Mouse (Mus musculus): ENCODE measurements around the gene Shoc2.

Gene Shoc2

DNA sequence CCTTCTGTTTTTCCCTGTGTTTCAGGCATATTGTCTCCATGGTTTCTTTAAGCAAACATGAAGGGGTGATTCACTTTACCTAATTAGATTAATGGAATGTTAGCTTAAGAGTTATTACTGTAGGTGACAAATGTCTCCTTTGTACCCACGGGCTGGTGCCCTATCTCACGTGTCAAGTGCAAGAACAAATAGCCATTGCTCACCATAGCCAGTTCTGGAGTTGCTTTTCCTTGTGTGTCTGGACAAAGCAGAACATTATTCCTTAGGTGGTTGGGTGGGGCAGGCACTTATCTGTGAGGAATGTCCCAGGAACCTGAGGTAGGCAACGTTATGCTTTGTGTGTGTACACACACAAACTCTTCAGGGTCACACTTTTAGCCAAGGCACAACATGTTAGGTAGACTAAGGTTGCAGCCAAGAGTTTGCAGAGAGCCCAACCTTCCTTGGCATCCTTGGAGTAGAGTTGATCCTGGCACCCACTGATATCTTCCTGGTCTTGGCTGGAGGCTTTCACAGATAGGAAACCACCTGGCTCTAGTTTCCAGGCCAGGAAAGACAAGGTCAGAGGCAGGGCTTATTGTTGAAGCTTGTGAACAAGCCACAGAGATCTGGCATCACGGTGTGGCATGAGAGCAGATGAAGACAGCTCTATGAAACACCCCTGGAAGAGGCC lies 96.4 kb downstream of the Shoc2 start:
- DNase-seq, result peak in 1 of 2 experiments; percentile 52

- DNase-seq, result peak in 1 of 2 experiments; percentile 9
These were observed 96.9 kb downstream of the Shoc2 start for GRCm38 (mm10) chr19:54041029-54041367.

DNA sequence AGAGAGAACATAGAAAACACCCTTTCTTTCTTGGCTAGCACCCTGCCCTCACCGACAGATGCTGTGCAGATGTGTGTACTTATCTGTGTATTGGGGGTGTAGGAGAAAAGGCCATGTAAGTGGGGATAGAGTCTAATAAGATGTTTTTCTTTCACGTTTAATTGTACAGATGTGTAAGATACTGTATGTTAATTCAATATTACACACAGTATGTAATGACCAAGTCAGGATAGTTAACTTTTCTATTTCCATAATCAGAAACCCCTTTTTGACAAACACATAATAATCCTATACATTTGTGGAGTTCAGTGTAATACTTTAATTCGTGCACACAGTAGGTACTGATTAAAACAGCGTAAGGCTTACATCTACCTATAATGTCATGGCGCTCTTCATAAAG lies 99.7 kb downstream of the Shoc2 start, which contains the start of gene Adra2a:
TSS of gene Adra2a (plus strand) at position 301 of the 400 bp plus-strand sequence.
- no peak for DNase-seq

- DNase-seq, result peak; percentile 26 to 36
These were observed 100.6 kb downstream of the Shoc2 start for GRCm38 (mm10) chr19:54044507-54045371.

GRCm38 (mm10) chr19:54045412-54045811 lies 101.3 kb downstream of the Shoc2 start:
- DNase-seq, result peak in 1 of 2 experiments; percentile 6

DNA sequence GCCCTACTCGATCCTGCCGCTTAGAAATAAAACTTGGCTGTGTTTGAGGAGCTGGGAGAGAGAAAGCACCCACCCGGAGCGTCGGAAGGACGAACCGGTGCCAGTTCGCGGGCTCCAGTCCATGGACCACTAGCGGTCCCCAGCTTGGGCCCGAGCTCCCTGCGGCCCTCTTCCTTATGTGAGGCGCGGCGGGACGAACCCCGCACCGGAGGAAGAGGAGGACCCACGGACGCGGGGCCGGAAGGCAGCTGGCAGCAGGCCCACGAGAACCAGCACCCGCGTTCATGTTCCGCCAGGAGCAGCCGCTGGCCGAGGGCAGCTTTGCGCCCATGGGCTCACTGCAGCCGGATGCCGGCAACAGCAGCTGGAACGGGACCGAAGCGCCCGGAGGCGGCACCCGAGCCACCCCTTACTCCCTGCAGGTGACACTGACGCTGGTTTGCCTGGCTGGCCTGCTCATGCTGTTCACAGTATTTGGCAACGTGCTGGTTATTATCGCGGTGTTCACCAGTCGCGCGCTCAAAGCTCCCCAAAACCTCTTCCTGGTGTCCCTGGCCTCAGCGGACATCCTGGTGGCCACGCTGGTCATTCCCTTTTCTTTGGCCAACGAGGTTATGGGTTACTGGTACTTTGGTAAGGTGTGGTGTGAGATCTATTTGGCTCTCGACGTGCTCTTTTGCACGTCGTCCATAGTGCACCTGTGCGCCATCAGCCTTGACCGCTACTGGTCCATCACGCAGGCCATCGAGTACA lies 102.0 kb downstream of the Shoc2 start:
- no peak for DNase-seq

DNA sequence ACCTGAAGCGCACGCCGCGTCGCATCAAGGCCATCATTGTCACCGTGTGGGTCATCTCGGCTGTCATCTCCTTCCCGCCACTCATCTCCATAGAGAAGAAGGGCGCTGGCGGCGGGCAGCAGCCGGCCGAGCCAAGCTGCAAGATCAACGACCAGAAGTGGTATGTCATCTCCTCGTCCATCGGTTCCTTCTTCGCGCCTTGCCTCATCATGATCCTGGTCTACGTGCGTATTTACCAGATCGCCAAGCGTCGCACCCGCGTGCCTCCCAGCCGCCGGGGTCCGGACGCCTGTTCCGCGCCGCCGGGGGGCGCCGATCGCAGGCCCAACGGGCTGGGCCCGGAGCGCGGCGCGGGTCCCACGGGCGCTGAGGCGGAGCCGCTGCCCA lies 102.6 kb downstream of the Shoc2 start:
- no peak for DNase-seq

- no peak for DNase-seq
These were observed 103.4 kb downstream of the Shoc2 start for GRCm38 (mm10) chr19:54047386-54048050.

GRCm38 (mm10) chr19:54048161-54048885 lies 104.2 kb downstream of the Shoc2 start:
- peak in 1 of 2 experiments; percentile 17 for DNase-seq

DNA sequence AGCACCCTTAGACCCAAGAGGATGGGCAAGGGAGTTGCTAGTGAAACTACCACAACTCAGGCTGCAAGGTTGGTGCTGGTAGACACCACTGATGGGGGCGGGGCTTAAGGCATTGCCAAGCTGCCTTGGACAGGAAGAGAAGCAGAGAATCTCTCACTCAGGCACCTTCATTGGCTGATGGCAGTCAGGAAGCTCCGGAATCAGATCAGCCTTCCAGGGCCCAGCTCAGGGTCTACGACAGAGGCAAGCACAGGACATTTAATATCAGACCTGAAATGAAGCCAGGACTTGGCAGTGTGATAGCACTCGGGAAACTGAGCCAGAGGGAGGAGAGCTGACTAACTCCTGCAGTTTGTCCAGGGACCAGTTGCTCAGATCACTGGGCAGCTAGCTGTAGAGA lies 107.5 kb downstream of the Shoc2 start:
- DNase-seq, result no peak

DNA sequence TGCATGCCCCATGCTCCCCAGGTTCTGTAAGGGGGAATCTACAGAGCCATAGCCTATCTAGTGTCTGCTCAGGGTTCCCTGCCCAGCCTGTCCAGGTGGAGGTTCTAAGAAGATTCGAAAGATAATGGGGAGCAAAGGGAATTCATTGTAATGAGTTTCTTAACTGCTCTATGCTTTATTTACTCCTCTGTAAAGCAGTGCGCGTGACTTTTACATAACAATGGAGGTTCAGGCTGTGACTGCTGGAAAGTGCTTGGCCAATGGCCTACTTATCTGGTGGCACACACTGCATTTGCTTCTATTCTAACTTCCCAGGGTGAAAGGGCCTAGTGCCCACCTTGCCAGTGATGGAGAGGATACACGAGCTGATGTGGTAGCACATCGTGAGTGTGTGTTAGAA lies 111.7 kb downstream of the Shoc2 start:
- no peak for DNase-seq

DNA sequence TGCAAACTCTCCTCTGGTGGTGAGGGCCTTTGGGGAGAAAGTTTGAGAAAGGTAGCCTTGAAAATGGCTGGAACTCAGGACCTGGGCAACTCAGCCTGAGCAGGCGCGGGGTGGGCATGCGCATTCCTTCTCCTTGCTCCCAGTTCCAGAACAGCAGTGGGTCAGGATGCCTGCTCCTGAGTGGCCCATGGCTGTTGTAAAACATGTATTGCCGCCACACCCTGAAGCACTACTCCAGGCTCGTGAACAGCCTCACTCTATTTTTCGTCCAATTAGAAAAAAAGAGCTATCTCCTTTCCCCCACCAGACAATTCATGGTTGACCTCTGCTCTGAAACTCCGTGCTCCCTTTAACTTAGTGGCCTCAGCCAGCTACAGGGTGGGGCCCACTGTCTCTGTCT lies 124.3 kb downstream of the Shoc2 start:
- no peak for DNase-seq

GRCm38 (mm10) chr19:54070521-54070920 lies 126.4 kb downstream of the Shoc2 start:
- peak; percentile 59 to 71 for DNase-seq

DNA sequence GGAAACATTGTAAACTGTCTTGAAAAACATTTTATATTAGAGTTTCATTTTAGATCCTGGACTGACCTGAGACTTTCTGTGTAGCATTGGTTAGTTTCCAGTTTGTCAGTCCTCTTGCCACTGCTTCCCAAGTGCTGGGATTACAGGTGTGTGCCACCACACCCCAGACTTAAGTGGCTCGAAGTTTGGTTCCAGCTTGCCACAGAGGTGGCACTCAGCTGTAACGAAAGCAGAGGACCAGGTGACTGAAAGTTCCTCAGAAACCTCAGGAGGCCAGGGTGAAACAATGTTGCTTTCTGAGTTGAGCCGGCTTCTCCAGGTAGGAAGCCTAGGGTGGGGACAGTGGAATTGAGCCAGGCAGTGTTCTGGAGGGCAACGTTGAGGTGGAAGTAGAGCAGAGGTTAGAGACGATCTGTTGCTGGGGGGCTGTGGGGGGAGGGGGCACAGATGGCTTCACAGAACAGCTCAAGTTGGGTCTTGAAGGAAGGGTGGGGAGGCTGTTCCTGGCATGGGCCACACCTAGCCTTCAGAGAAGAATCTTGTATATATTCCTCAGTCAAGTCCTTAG lies 128.2 kb downstream of the Shoc2 start:
- DNase-seq, result peak; percentile 27 to 39

DNA sequence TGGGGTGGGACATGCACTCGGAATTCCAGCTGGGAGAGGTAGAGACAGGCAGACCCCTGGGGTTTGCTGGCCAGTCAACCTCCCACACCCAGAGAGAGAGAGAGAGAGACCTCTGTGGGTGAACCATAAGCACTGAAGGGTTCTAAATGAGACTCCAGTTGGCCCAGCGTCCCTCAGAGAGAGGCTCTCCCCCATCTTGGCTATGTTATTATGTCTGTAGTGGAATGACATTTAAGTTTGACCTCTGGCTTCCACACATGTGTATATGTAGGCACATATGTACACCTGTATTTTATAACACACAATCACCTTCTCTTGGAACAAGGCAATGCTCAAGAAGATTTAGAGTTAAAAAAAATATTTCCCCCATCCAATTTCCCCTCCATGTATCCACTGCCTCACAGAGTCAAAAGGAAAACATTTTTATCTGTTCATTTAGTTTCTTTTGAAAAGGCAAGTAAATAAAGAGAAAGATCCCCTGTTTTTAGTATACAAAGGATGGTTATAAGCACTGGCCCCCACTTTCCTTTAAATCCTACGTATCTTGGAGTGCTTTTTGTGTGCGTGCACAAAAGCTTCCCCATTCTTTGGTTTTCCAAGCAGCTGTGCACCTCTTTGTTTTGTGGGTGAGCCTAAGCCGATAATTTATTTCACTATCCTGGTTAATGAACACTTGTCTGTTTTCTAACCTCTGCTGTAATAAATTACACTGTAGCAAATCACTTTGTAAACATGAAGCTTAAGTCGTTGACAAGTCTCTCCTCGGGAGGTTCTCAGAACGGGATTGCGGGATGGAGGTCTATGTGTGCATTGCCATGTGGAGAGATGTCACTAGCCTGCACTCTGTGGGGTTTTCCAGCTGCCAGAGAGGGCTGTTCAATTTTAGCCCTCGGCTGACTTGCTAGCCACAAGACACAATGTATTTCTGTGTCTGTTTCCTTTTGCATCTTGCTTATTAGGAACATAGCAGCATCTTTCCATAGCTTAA lies 132.6 kb downstream of the Shoc2 start:
- DNase-seq, result no peak

DNA sequence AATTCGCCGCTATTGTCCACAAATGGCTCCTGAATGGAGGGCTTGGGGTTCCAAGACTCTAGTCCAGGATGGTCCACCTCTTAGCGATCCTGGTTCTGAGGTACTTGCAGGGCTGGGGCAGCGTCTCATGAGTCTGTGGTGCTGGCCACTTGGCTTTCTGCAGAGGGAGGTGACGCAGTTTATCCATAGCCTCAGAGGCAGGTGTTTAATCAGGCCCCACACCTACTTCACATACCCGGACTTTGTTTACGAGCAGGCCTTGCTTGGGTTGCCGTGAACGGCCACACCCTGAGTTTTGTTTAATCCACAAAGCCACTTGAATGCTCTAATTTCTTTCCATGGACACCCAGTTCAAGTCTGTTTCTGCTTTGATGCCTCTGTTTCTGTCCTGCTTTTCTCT lies 137.2 kb downstream of the Shoc2 start:
- peak; percentile 13 to 42 for DNase-seq

DNA sequence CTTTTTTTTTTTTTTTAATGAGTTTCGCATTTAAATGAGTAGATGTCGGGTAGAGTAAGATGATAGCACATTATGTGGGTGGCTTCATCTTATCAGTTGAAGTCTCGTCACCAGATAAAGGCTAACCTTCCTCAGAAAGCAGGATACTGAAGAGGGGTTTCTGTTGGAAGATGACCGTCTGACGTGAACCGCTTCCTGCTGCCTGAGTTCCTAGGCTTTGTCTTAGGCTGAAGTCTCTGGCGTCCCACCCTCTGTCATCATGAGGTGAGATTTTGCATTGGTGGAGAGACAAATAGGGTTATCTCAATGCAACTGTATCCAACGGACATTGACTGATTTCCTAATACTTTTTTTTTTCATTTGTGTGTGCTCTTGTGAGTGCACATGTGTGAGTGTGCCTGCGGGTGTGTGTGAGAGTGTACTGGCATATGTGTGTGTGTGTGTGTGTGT lies 137.6 kb downstream of the Shoc2 start:
- no peak for DNase-seq
